Mouse (Mus musculus) retina, embryonic 14.5 days (tissue): ENCODE measurements around the gene Sprr2h.

Experiments used
- DNase-seq: peaks from one replicate; pipeline ENCODE4 v3.0.0-alpha.2; 2015; ENCODE audit warnings: low spot score

The Sprr2h gene

GRCm38 (mm10) chr3:92385385-92385784, at the start of gene Sprr2h:
Gene Sprr2h (plus strand): TSS chr3:92385685.
- DNase-seq = no peak

GRCm38 (mm10) chr3:92336278-92336677, 49.2 kb upstream of the Sprr2h start:
- no peak for DNase-seq

DNA sequence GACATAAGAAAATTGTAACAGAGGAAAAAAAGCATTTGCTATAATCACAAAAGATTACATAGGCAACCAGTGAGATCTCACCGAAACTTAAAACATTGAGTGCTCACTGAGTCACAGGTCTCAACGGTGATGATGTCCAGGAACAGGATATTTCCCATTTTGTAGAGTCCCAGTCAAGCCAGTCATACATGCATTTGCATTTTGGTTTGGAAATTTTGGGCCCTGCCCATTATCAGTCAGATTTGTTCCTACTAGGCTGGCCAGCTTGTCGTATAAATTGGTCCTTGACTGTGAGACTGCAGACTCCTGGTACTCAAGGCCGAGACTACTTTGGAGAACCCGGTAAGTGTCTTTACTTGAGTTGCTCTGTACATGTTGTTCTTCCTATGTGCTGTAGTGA, 46.6 kb upstream of the Sprr2h start, which contains the start of gene Sprr2d:
TSS of gene Sprr2d (plus strand) at position 301 of the 400 bp plus-strand sequence.
- no peak for DNase-seq

DNA sequence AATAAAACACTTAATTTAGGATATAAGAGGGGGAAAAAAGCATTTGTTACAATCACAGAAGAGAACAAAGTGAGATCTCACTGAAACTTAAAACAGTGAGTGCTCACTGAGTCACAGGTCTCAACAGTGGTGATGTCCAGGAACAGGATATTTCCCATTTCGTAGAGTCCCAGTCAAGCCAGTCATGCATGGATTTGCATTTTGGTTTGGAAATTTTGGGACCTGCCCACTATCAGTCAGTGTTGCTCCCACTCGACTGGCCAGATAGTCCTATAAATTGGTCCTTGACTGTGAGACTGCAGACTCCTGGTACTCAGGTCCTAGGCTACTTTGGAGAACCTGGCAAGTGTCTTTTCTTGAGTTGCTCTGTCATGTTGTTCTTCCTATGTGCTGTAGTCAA, 33.6 kb upstream of the Sprr2h start, which contains the start of gene Sprr2e:
TSS of gene Sprr2e (plus strand) at position 301 of the 400 bp plus-strand sequence.
- no peak for DNase-seq

- DNase-seq = no peak
Measured at GRCm38 (mm10) chr3:92361619-92362018, 23.9 kb upstream of the Sprr2h start.

GRCm38 (mm10) chr3:92364887-92365286, 20.6 kb upstream of the Sprr2h start, which contains the start of gene Sprr2f:
Gene Sprr2f (plus strand): TSS chr3:92365187.
- DNase-seq = no peak

GRCm38 (mm10) chr3:92373613-92374012, 11.9 kb upstream of the Sprr2h start:
- no peak for DNase-seq

DNA sequence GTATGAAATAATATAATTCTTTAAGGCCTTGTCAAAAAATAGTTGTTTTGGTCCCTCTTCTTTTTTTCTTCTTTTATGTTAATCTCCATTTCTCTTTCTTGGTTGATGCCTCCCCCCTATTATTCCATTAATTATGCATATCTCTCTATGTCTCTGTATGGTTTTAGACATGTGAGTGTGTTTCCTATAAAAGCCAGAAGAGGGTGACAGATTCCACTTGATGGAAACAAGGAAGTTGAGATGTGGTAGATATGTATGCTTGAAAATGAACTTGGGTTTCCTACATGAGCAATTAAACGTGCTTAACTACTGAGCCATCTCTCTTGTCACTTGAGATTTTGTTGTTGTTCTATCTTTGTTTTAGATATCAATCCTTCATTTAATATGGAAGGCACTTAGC, 8.8 kb downstream of the Sprr2h start:
- peak; percentile 2 for DNase-seq

DNA sequence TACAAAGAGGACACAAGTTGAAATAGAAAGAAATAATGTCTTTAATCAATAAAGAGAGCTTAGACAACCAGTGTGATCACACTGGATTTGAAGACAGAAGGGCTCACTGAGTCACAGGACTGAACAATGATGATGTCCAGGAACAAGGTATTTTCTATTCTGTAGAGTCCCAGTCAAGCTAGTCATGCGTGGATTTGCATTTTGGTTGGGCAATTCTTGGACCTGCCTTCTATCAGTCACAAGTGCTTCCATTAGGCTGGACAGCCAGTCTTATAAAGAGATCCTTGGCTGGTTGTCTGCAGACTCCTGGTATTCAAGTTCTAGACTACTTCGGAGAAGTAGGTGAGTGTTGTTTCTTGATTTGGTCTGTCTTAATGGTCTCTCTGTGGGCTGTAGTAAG, 22.2 kb downstream of the Sprr2h start, which contains the start of gene Sprr2i:
TSS of gene Sprr2i (plus strand) at position 301 of the 400 bp plus-strand sequence.
- no peak for DNase-seq

GRCm38 (mm10) chr3:92417782-92418181, 32.3 kb downstream of the Sprr2h start, which contains the start of gene Sprr2j-ps:
Gene Sprr2j-ps (plus strand): TSS chr3:92418082.
- DNase-seq = no peak

DNA sequence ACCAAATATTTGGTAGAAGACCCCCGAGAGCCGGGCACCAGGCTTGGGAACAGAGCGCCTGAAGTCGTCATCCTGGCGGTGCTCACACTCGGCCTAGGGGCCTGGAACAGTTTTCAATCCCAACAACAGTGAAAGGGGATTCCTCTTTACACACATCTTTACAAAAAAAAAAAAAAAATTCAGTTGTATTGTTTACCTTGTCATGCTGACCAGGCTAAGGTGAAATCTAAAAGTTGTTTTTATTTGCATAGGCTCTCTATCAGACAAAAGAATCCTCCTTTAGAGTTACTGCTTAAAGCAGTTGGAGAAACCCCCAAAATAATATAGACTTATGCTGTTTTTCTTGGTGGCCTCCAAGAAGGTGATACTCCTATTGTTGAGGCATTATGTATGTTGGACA, 43.8 kb downstream of the Sprr2h start, which contains the start of gene Gm9774:
TSS of gene Gm9774 (minus strand) at position 101 of the 400 bp plus-strand sequence.
- no peak for DNase-seq

GRCm38 (mm10) chr3:92432282-92432681, 46.8 kb downstream of the Sprr2h start, which contains the start of gene Sprr2k:
Gene Sprr2k (plus strand): TSS chr3:92432582.
- no peak for DNase-seq
